8 mouse cellular contexts compared by ENCODE assay signal in genomic region chr7:42642152-42643115, GRCm38 (mm10). TPM values are rescaled to one million over a fixed set of nuclear protein-coding genes. Genes with fewer than 3 reads are reported as not detected.
A peak's percentile ranks its signal among the peaks of the same experiment; 100 is the strongest.
DNase-seq lines count a peak whose midpoint lies in the region; ATAC-seq and TF ChIP-seq lines count a peak whose summit lies in the region.
"Not testable (repeated sequence)": the region's sequence is repeated elsewhere in the genome, so short reads cannot be mapped to it uniquely, and the experiment has no call there.

Gene Zfp976, minus strand, starts transcription at chr7:42642588.

- not testable (repeated sequence) for H3K27ac ChIP-seq in hindbrain, embryonic 14.5 days; lung, postnatal 0 days (ENCODE audit: low read length)

- not testable (repeated sequence) for H3K9me3 ChIP-seq in hindbrain, embryonic 14.5 days (ENCODE audit: control insufficient read depth, low read length); lung, postnatal 0 days (ENCODE audit: low read length)

- H3K4me2 ChIP-seq in hindbrain, embryonic 14.5 days (replicated peaks), result peak within 1 kb of the TSS; percentile 52
- H3K4me2 ChIP-seq in lung, postnatal 0 days (replicated peaks; ENCODE audit: low read depth, low read length), result peak within 1 kb of the TSS; percentile 52

- DNase-seq in WW6 (ENCODE audit: low read depth, low spot score), result peak; percentile 54
- DNase-seq in cerebellum, postnatal 36 days, result peak; percentile 41
- peak; percentile 47 to 64 for DNase-seq in frontal cortex, postnatal 36 days (ENCODE audit: low spot score in 2 of 2)
- DNase-seq in hindbrain, embryonic 14.5 days (ENCODE audit: low spot score), result peak; percentile 71
- peak; percentile 66 to 73 for DNase-seq in layer of hippocampus, postnatal 14 days (ENCODE audit: low spot score in 2 of 2)
- DNase-seq in lung, postnatal 0 days (ENCODE audit: low spot score), result peak; percentile 73
- peak; percentile 71 for DNase-seq in ovary, postnatal 36 days (ENCODE audit: low spot score)
- peak; percentile 33 for DNase-seq in thymus, postnatal 25 days

- not testable (repeated sequence) for H3K27me3 ChIP-seq in hindbrain, embryonic 14.5 days (ENCODE audit: control insufficient read depth, insufficient read depth, low read length); lung, postnatal 0 days (replicated peaks; ENCODE audit: insufficient read depth, low read length)

- not testable (repeated sequence) for H3K4me1 ChIP-seq in hindbrain, embryonic 14.5 days (replicated peaks; ENCODE audit: control insufficient read depth, insufficient read depth, low read length); lung, postnatal 0 days (ENCODE audit: insufficient read depth, low read depth, low read length)

- not testable (repeated sequence) for H3K36me3 ChIP-seq in hindbrain, embryonic 14.5 days (replicated peaks; ENCODE audit: control insufficient read depth, insufficient read depth); lung, postnatal 0 days (ENCODE audit: insufficient read depth, low read length)

- H3K9ac ChIP-seq in hindbrain, embryonic 14.5 days, result peak within 1 kb of the TSS; percentile 43
- peak within 1 kb of the TSS; percentile 44; the same call in 1 of the 2 replicates for H3K9ac ChIP-seq in lung, postnatal 0 days (replicated peaks; ENCODE audit: low read depth)

- WGBS in hindbrain, embryonic 14.5 days, result 3% methylated on average over 25 of the region's 25 CpGs
- WGBS in lung, postnatal 0 days, result 3% methylated on average over 25 of the region's 25 CpGs

- peak; percentile 96 for ATAC-seq in hindbrain, embryonic 14.5 days (ENCODE audit: low FRiP score)
- ATAC-seq in lung, postnatal 0 days, result peak; percentile 98

- not testable (repeated sequence) for TF ChIP-seq CTCF in lung, postnatal 0 days (IDR thresholded peaks at IDR 0.05)

- TF ChIP-seq EP300 in lung, postnatal 0 days (IDR thresholded peaks at IDR 0.05), result not testable (repeated sequence)

- H3K4me3 ChIP-seq in hindbrain, embryonic 14.5 days (replicated peaks; ENCODE audit: low read length), result peak within 1 kb of the TSS; percentile 40
- H3K4me3 ChIP-seq in lung, postnatal 0 days (ENCODE audit: low read depth, low read length), result peak within 1 kb of the TSS; percentile 41

RNA-seq across cellular contexts. Expression of gene Zfp976, which starts in this region (rescaled TPM):
- polyA plus RNA-seq in hindbrain, embryonic 14.5 days (2014; fragmentation: Nextera tagmentation; extraction: Ambion mirVana), result 1.4 and 1.9 TPM in 2 replicates
- total RNA-seq in layer of hippocampus, postnatal 14 days (2021), result 1 to 10 TPM; 4.9 to 5.1 TPM
- polyA plus RNA-seq in lung, postnatal 0 days (2015; fragmentation: Nextera tagmentation; extraction: Ambion mirVana), result 2.0 and 2.1 TPM in 2 replicates
